8 mouse cellular contexts compared by ENCODE assay signal in the genomic region with DNA sequence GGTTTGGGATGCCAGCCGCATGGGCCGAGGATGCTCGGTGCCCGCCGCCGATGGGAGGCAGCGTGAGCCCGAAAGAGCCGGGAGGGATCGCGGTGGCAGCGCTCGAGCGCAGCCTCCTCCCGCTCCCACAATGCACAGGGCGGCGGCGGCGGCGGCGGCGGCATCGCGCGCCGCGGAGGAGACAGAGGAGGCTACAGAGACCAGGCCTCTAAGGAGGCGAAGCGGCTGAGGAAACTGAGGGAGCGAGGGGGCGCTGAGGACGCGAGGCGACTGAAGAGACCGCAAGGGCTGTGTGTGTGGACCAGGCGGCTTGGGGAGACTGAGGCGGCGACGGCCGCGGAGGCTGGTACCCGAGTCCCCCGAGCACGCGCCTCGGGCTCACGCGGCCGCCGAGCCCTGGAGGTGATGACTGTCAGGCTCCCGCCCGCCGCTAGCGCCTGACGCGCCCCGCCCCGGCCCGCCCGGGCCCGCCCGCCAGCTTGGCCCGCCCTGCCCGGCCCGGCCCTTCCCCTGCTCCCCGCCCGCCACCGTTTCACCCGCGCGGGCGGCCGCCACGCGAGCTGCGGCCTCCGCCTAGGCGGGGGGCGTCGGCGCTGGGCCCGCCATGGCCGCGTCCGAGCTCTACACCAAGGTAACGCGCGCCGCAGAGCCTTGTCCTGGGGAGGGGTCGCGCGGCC. TPM values are rescaled to one million over a fixed set of nuclear protein-coding genes. Genes with fewer than 3 reads are reported as not detected.
DNase-seq lines count a peak whose midpoint lies in the region; ATAC-seq and TF ChIP-seq lines count a peak whose summit lies in the region.

No protein-coding gene starts in this region.

- peak overlapping the region; percentile 87 for H3K27ac ChIP-seq in CH12.LX (ENCODE audit: insufficient read depth, low read depth)
- H3K27ac ChIP-seq in forebrain, embryonic 10.5 days = peak overlapping the region; percentile 99
- H3K27ac ChIP-seq in heart, embryonic 16.5 days (ENCODE audit: low read length) = peak overlapping the region; percentile 87
- peak overlapping the region; percentile 29; the same call in 1 of the 2 replicates for H3K27ac ChIP-seq in liver, embryonic 15.5 days (replicated peaks)
- peak overlapping the region; percentile 96 for H3K27ac ChIP-seq in neural tube, embryonic 11.5 days (ENCODE audit: low read depth, low read length)
- H3K27ac ChIP-seq in stomach, embryonic 16.5 days (ENCODE audit: low read length) = peak overlapping the region; percentile 90

- peak overlapping the region; percentile 76 to 99 (median 80) for H3K4me3 ChIP-seq in CH12.LX (replicated peaks in 1 of 3; ENCODE audit: low read depth in 2 of 3, low read length in 2 of 3, poor library complexity in 1 of 3)
- H3K4me3 ChIP-seq in forebrain, embryonic 10.5 days = peak overlapping the region; percentile 89
- peak overlapping the region; percentile 94 for H3K4me3 ChIP-seq in heart, embryonic 16.5 days (ENCODE audit: low read length)
- peak overlapping the region; percentile 66 for H3K4me3 ChIP-seq in liver, embryonic 15.5 days (replicated peaks)
- peak overlapping the region; percentile 86 for H3K4me3 ChIP-seq in neural tube, embryonic 11.5 days (ENCODE audit: low read depth, low read length)
- peak overlapping the region; percentile 86 for H3K4me3 ChIP-seq in stomach, embryonic 16.5 days (replicated peaks; ENCODE audit: low read length)

- in situ Hi-C loops in CH12.LX (cut with MboI; ENCODE audit: low pct_ligation_motif_present, low pct_unique_long_range_greater_than_20kb, low sequenced_read_pairs) = no loop called here

- peak; percentile 26 for TF ChIP-seq RAD21 in CH12.LX (IDR thresholded peaks at IDR 0.05; ENCODE audit: low read depth, low read length)

- H3K9me3 ChIP-seq in CH12.LX (replicated peaks; ENCODE audit: low read length) = no peaks in the 10 kb centered on the region
- no peaks in the 10 kb centered on the region for H3K9me3 ChIP-seq in forebrain, embryonic 10.5 days
- no peaks in the 10 kb centered on the region for H3K9me3 ChIP-seq in heart, embryonic 16.5 days (replicated peaks; ENCODE audit: control insufficient read depth, low read length)
- H3K9me3 ChIP-seq in liver, embryonic 15.5 days (replicated peaks) = no peaks in the 10 kb centered on the region
- no peaks in the 10 kb centered on the region for H3K9me3 ChIP-seq in neural tube, embryonic 11.5 days (ENCODE audit: control insufficient read depth, low read length)
- no peaks in the 10 kb centered on the region for H3K9me3 ChIP-seq in stomach, embryonic 16.5 days (replicated peaks; ENCODE audit: control insufficient read depth, low read length)

- H3K9ac ChIP-seq in CH12.LX (ENCODE audit: insufficient read depth, low read depth) = peak overlapping the region; percentile 81
- H3K9ac ChIP-seq in heart, embryonic 16.5 days (ENCODE audit: low read length) = peak overlapping the region; percentile 87
- peak overlapping the region; percentile 57; the same call in 1 of the 2 replicates for H3K9ac ChIP-seq in liver, embryonic 15.5 days
- peak overlapping the region; percentile 96 for H3K9ac ChIP-seq in neural tube, embryonic 11.5 days (ENCODE audit: low read length)
- peak overlapping the region; percentile 90 for H3K9ac ChIP-seq in stomach, embryonic 16.5 days (ENCODE audit: low read length)

- dilution Hi-C loops in CH12.LX (cut with MboI; ENCODE audit: extremely low pct_ligation_motif_present, extremely low pct_unique_long_range_greater_than_20kb, low sequenced_read_pairs) = no loop called here

- peak in 1 of 2 experiments; percentile 35; a peak in 1 of 4 replicates for TF ChIP-seq CTCF in CH12.LX (conservative IDR thresholded peaks at IDR 0.05 in 1 of 2, IDR thresholded peaks at IDR 0.05 in 1 of 2; ENCODE audit: low read depth in 2 of 2, low read length in 2 of 2)

- H3K36me3 ChIP-seq in CH12.LX (replicated peaks in 1 of 2; ENCODE audit: control insufficient read depth in 1 of 2, insufficient read depth in 1 of 2, low read length in 1 of 2) = no peaks in the 10 kb centered on the region
- no peaks in the 10 kb centered on the region for H3K36me3 ChIP-seq in forebrain, embryonic 10.5 days (replicated peaks)
- no peaks in the 10 kb centered on the region for H3K36me3 ChIP-seq in heart, embryonic 16.5 days (ENCODE audit: control insufficient read depth, insufficient read depth)
- H3K36me3 ChIP-seq in liver, embryonic 15.5 days (replicated peaks) = no peaks in the 10 kb centered on the region
- no peaks in the 10 kb centered on the region for H3K36me3 ChIP-seq in neural tube, embryonic 11.5 days (ENCODE audit: control insufficient read depth, insufficient read depth, low read length)
- no peaks in the 10 kb centered on the region for H3K36me3 ChIP-seq in stomach, embryonic 16.5 days (ENCODE audit: control insufficient read depth, insufficient read depth, low read length)

- TF ChIP-seq POLR2A in CH12.LX (IDR thresholded peaks at IDR 0.05; ENCODE audit: low read depth, low read length) = peak; percentile 90

- TF ChIP-seq EP300 in CH12.LX (IDR thresholded peaks at IDR 0.05; ENCODE audit: low read length) = no peak

- peak; percentile 96 for ATAC-seq in heart, embryonic 16.5 days (replicated peaks; ENCODE audit: extremely low read depth, insufficient read depth, low FRiP score)
- ATAC-seq in liver, embryonic 15.5 days (ENCODE audit: insufficient read depth) = peak; percentile 99
- ATAC-seq in neural tube, embryonic 11.5 days (ENCODE audit: insufficient read depth, low FRiP score, low TSS enrichment) = peak; percentile 95
- ATAC-seq in stomach, embryonic 16.5 days (ENCODE audit: insufficient read depth, low FRiP score) = peak; percentile 98

- WGBS in forebrain, embryonic 10.5 days = under 1% methylated on average over 79 of the region's 92 CpGs
- WGBS in heart, embryonic 16.5 days = 0% methylated on average over 59 of the region's 92 CpGs
- WGBS in liver, embryonic 15.5 days (ENCODE audit: insufficient replicate concordance) = under 1% methylated on average over 62 of the region's 92 CpGs
- 0% methylated on average over 44 of the region's 92 CpGs for WGBS in neural tube, embryonic 11.5 days
- WGBS in stomach, embryonic 16.5 days = under 1% methylated on average over 73 of the region's 92 CpGs

- peaks cover 41% of the 10 kb centered on the region for H3K79me2 ChIP-seq in CH12.LX (replicated peaks; ENCODE audit: control insufficient read depth, extremely low read depth, insufficient read depth, poor library complexity, severe bottlenecking)

- peak; percentile 69 for DNase-seq in CH12.LX (ENCODE audit: extremely low read depth)
- DNase-seq in c-Kit-positive CD71-negative TER-119-negative erythroid progenitor cells, embryonic 14.5 days (ENCODE audit: low read depth) = peak; percentile 39
- peak; percentile 87 for DNase-seq in forebrain, embryonic 10.5 days (ENCODE audit: extremely low spot score, low spot score)
- DNase-seq in kidney, postnatal 25 days = peak; percentile 67 to 85
- DNase-seq in neural tube, embryonic 11.5 days (ENCODE audit: low spot score) = peak; percentile 89

- peak overlapping the region; percentile 41 for H3K4me2 ChIP-seq in CH12.LX (ENCODE audit: insufficient read depth, low read depth, poor library complexity, severe bottlenecking)
- H3K4me2 ChIP-seq in heart, embryonic 16.5 days (ENCODE audit: low read depth, low read length) = peak overlapping the region; percentile 70
- peak overlapping the region; percentile 91 for H3K4me2 ChIP-seq in liver, embryonic 15.5 days
- peak overlapping the region; percentile 74 for H3K4me2 ChIP-seq in neural tube, embryonic 11.5 days (ENCODE audit: low read depth)
- H3K4me2 ChIP-seq in stomach, embryonic 16.5 days (ENCODE audit: low read depth, low read length) = peak overlapping the region; percentile 99

- H3K27me3 ChIP-seq in CH12.LX (replicated peaks) = no peaks in the 10 kb centered on the region
- peaks cover 7% of the 10 kb centered on the region; the same call in 1 of the 2 replicates for H3K27me3 ChIP-seq in forebrain, embryonic 10.5 days (ENCODE audit: poor library complexity, severe bottlenecking)
- no peaks in the 10 kb centered on the region for H3K27me3 ChIP-seq in heart, embryonic 16.5 days (ENCODE audit: control insufficient read depth, insufficient read depth, low read length)
- peaks cover 43% of the 10 kb centered on the region for H3K27me3 ChIP-seq in liver, embryonic 15.5 days
- H3K27me3 ChIP-seq in neural tube, embryonic 11.5 days (ENCODE audit: control insufficient read depth, insufficient read depth, low read length) = no peaks in the 10 kb centered on the region
- H3K27me3 ChIP-seq in stomach, embryonic 16.5 days (ENCODE audit: control insufficient read depth, insufficient read depth, low read length) = no peaks in the 10 kb centered on the region

- peaks cover 6 to 47% of the 10 kb centered on the region in 2 experiments for H3K4me1 ChIP-seq in CH12.LX (ENCODE audit: control insufficient read depth in 1 of 2, insufficient read depth in 2 of 2)
- peaks cover 30% of the 10 kb centered on the region for H3K4me1 ChIP-seq in forebrain, embryonic 10.5 days
- H3K4me1 ChIP-seq in heart, embryonic 16.5 days (ENCODE audit: control insufficient read depth, insufficient read depth, low read length) = peaks cover 12% of the 10 kb centered on the region
- peaks cover 16% of the 10 kb centered on the region for H3K4me1 ChIP-seq in liver, embryonic 15.5 days (replicated peaks)
- H3K4me1 ChIP-seq in neural tube, embryonic 11.5 days (ENCODE audit: control insufficient read depth, insufficient read depth, low read length) = no peaks in the 10 kb centered on the region
- H3K4me1 ChIP-seq in stomach, embryonic 16.5 days (ENCODE audit: control insufficient read depth, insufficient read depth, low read length) = peaks cover 7% of the 10 kb centered on the region; the same call in 1 of the 2 replicates

RNA-seq across cellular contexts. Expression of gene Myo5a, which starts 0.4 kb away (rescaled TPM):
- total RNA-seq in CH12.LX (2012; rRNA removed) = 66.6 and 67.8 TPM in 2 replicates
- total RNA-seq in CH12.LX (2014; rRNA removed) = 55.0 and 65.7 TPM in 2 replicates
- polyA plus RNA-seq in CH12.LX (2012; ENCODE audit: insufficient read length, low read depth) = 94.6 and 107 TPM in 2 replicates
- 22.8 and 24.5 TPM in 2 replicates for polyA plus RNA-seq in forebrain, embryonic 10.5 days (2016; fragmentation: Nextera tagmentation; extraction: Ambion mirVana)
- polyA plus RNA-seq in heart, embryonic 16.5 days (2015; fragmentation: Nextera tagmentation; extraction: Ambion mirVana) = 6.8 and 6.9 TPM in 2 replicates
- 1.4 and 1.5 TPM in 2 replicates for polyA plus RNA-seq in liver, embryonic 15.5 days (2015; fragmentation: Nextera tagmentation; extraction: Ambion mirVana)
- polyA plus RNA-seq in neural tube, embryonic 11.5 days (2014; fragmentation: Nextera tagmentation; extraction: Ambion mirVana) = 29.4 and 35.3 TPM in 2 replicates
- 9.4 and 10.5 TPM in 2 replicates for polyA plus RNA-seq in stomach, embryonic 16.5 days (2015; fragmentation: Nextera tagmentation; extraction: Ambion mirVana)

RNA-seq across cellular contexts. Expression of gene Arpp19, which starts 33.8 kb away (rescaled TPM):
- total RNA-seq in CH12.LX (2012; rRNA removed) (244 and 311 TPM in 2 replicates), CH12.LX (2014; rRNA removed) (194 and 233 TPM in 2 replicates)
- polyA plus RNA-seq in CH12.LX (2012; ENCODE audit: insufficient read length, low read depth) = 479 and 504 TPM in 2 replicates
- 351 and 362 TPM in 2 replicates for polyA plus RNA-seq in forebrain, embryonic 10.5 days (2016; fragmentation: Nextera tagmentation; extraction: Ambion mirVana)
- 187 and 195 TPM in 2 replicates for polyA plus RNA-seq in heart, embryonic 16.5 days (2015; fragmentation: Nextera tagmentation; extraction: Ambion mirVana)
- polyA plus RNA-seq in liver, embryonic 15.5 days (2015; fragmentation: Nextera tagmentation; extraction: Ambion mirVana) = 87.5 and 116 TPM in 2 replicates
- polyA plus RNA-seq in neural tube, embryonic 11.5 days (2014; fragmentation: Nextera tagmentation; extraction: Ambion mirVana) = 302 and 316 TPM in 2 replicates
- 256 and 295 TPM in 2 replicates for polyA plus RNA-seq in stomach, embryonic 16.5 days (2015; fragmentation: Nextera tagmentation; extraction: Ambion mirVana)

Comparison
In these comparisons a context has a peak if more than half of its experiments do, and no peak if none do; other contexts are left out.
1. Peak in every context shown above with its lines: DNase-seq, ATAC-seq, H3K4me3 ChIP-seq and H3K27ac ChIP-seq.
2. DNase-seq: peak in every context shown above with its lines; median percentile 89 in neural tube, embryonic 11.5 days; 87 in forebrain, embryonic 10.5 days; 76 in kidney, postnatal 25 days; 69 in CH12.LX; 39 in c-Kit-positive CD71-negative TER-119-negative erythroid progenitor cells, embryonic 14.5 days.
3. H3K27ac ChIP-seq: peak in every context shown above with its lines; median percentile 99 in forebrain, embryonic 10.5 days; 96 in neural tube, embryonic 11.5 days; 90 in stomach, embryonic 16.5 days; 87 in CH12.LX; 87 in heart, embryonic 16.5 days; 29 in liver, embryonic 15.5 days.
4. H3K4me2 ChIP-seq: peak in every context shown above with its lines; median percentile 99 in stomach, embryonic 16.5 days; 91 in liver, embryonic 15.5 days; 74 in neural tube, embryonic 11.5 days; 70 in heart, embryonic 16.5 days; 41 in CH12.LX.